Mouse (Mus musculus) B cell, adult 2 months (primary cell): ENCODE results near the gene Nckap5l.

Experiments
- DNase-seq, 2 experiments: peaks; one replicate each; pipeline ENCODE4 v3.0.0; 2022

Nckap5l gene

DNA sequence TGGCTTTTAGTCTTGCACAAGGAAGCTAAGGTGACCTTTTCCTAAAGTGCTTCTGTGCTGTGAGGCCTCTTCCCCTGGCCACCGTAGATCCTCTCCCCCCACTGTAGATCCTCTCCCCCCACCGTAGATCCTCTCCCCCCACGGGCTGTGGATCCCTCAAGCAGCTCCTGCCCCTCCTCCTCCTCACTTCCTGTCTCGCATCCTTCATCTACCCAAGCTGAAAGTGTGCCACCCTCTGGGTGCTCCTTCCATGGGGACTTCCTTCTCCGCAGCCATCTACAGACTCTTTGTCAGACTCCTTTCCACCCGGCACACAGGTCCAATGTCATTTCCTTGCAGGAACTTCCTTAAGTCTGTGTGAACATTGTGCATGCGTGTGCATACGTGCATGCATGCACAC, 27.2 kb downstream of the Nckap5l start:
- DNase-seq, result no peak

DNA sequence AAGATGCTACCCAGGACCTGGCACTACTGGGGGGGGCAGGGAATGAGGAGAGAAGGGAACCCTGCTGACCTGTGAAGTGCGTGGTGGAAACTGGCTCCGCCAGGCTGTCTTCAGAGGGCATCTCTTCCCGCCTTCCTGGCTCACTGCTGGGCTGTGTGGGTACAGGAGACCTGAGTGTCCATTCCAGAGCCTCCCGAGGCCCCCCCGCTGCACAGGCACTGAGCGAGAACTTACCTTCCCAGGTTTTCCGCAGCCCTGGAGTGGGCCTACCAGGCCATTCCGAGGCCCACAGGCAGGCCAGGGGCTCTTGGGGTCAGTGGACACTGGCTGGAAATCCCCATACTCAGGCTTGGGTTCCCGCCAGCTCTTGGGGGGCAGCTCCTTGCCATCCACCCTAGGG, 33.7 kb downstream of the Nckap5l start:
- DNase-seq, result no peak

DNA sequence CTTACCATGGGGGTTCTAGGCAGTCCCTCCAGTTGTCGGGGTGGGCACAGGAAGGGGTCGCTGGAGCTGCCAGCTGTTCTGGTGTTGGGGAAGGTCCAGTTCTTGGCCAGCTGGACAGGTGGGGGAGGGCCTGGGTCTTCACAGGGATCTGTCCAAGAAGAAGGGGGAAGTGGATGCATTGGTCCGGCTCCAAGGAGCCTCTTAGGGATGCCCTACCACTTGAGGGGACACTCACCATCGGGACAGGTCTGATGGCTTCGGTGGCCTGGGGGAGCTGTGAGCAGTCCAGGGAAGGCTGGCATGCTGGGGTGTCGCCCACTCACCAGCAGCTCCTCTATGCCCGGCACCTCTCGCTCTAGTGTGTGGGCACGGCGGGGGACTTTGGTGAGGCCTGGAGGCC, 34.4 kb downstream of the Nckap5l start:
- no peak for DNase-seq

DNA sequence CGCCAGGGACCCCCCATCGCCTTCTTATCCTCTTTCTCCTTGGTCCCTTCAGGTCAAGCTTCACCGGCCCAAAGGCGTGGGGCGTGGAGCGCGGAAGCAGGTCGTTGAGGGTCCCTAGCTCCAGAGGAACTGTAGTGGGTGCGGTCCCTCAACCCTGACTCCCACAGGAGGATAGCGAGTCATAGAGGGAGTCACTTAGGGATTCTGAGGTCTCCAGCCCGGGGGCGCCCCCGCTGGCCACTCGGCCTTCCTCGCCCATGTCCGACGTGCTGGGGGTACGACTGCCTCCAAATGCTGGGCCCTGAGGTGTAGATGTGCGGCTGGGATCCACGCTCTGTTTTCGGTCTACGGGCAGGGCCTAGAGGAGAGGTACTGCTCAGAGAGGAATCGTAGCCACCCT, 35.0 kb downstream of the Nckap5l start:
- no peak for DNase-seq

DNA sequence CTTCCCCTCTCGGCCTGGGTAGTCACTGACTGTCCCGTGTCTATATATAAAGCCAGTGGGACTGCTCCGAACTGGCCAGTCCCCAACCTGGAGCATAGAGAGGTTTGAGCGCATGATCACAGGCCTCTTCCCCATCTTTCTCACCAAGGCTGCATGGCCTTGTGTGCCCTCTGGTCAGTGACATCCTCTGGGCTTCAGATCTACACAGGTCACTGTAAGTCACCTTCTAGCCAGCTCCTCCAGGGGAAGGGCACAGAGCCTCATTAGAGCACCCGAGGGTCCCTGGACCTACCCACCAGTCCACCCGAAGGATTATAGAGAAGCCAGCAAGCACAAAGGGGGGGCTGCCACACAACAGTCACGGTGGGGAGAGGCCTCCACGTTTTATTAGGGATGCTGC, 35.9 kb downstream of the Nckap5l start:
- no peak for DNase-seq

DNA sequence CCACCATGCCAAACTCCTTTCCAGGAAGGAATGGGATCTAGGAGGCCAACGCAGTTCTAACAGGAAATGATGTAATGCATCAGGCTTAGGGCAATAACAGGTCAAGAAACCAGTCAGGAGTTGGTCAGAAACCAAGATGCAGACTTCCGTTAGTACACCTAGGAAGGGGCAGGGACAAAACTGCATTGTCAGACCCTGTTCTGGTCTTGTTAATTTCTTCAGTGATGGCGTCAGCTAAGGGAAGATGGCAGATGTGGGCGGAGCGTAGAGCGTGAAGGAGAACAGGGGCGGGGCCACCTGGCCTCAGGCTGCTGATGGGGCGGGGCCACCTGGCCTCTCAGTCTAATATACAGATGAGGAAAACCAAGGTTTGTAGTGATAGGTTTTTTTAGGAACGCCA, 36.4 kb downstream of the Nckap5l start:
- peak; percentile 64 to 66 for DNase-seq

DNA sequence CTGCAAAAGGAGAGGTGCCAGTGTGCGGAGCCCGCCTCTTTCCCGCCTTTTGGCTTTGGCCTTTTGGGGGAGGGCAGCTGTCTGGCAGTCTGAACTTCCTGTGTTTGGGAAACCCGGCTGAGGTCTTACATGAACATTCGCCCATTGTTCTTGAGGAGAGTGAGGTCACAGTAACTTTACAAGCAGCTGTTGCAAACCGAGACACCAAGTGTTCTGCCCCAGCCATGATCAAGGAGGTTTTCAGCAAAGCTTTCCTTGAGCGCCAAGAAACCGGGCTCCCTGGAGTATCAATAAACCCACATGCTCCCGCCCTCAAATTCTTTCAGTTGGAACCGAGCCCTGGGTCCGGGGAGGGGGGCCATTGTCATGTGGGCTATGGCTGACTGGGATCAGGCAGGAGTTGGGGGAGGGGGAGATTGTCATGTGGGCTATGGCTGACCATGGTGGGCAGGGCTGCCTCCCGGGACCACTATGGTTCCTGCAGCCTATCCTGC, 37.0 kb downstream of the Nckap5l start:
- DNase-seq, result no peak

DNA sequence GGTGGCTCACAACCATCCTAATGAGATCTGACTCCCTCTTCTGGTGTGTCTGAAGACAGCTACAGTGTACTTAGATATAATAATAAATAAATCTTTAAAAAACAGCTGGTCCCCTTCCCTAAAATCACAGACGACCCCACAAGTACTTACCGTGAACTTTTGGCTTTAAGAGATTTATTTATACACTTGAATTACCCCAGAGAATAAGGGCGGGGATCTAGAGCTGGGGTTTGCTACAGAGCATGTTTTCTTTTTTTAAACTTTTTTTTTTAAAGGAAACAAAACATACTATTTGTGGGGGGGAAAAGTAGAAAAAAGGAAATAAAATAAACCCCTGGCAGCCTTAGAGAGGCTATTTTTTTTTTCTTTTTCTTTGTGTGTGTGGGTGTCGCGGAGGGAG, 37.4 kb downstream of the Nckap5l start:
- DNase-seq, result no peak

DNA sequence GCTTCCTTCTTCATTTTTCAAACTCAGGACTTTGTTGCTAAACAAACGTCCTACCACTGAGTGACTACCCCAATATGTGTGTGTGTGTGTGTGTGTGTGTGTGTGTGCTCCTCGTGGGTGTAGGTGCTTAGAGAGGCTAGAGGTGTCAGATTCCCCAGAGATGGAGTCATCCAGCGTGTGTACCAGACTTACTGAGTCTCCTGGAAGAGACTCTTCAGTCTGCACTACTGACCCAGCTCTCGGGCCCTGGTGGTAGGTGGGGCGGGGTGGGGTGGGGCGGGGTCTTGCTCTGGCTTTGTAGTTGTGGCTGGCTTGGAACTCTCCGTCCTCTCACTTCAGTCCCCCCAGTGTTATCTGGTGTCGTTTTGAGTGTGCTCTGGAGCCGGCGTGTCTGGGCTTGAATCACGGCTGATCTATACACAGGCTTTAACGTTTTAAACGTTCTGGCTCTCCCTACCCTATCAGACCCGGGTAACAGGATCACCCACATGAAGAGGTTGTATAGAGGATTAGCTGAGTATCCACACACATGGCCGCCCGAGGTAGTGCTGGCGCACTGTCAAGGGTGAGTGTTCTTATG, 39.8 kb downstream of the Nckap5l start:
- DNase-seq, result no peak

DNA sequence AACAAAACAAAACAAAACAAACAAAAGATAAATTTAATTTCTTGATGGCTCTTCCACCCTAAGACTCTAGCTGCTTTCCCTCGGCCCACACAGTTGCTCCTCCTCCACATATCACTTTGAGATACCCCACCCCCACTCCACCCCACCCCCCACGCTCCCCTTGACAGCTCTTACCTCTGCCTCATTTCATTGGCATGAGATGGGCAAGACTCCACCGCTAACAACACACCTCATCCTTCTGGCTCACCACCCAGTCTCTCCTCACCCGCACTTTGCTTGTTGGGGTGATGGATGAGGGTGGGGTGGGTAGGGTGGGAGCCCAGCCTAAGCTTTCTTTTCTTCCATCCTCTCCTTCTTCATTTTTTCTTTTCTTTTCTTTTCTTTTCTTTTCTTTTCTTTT, 40.6 kb downstream of the Nckap5l start:
- no peak for DNase-seq

DNA sequence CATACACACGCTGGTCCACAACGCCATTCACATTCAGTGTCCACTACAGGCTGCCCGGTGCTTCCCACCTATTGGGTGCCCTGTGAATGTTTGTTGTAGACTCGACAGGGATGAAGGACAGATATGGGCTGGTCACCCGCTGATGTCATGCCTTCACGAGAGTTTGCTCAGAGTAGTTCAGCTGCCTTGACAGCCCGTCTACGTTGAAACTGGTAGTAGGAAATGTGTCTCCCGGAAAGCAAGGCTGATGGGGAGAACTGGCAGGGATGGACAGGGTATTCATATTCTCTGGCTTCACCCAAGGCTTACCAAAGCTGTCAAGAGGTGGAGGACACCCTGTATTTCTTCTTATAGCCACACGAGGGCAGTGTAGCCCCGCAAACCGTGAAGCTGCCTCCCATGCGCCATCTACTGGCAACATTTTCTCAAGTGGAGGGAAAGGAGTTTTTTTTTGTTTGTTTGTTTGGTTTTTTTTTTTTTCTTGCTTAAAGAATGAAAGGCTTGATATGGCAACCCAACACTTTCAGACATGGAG, 41.1 kb downstream of the Nckap5l start:
- DNase-seq, result peak; percentile 89 to 92

DNA sequence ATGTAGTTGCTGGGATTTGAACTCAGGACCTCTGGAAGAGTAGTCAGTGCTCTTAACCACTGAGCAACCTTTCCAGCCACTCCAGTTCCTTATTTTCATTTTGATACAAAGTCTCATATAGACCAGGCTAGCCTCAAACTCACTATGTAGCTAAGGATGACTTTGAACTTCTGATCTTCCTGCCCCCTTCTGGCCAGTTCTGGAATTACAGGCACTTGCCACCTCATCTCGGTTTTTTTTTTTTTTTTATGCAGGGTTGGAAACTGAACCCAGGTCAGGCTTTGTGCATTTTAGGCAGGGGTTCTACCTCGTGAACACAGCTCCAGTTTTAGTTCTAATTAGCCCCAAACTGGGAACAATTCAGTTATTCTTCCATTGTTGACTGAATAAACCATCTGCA, 41.8 kb downstream of the Nckap5l start:
- DNase-seq, result peak; percentile 82 to 83

DNA sequence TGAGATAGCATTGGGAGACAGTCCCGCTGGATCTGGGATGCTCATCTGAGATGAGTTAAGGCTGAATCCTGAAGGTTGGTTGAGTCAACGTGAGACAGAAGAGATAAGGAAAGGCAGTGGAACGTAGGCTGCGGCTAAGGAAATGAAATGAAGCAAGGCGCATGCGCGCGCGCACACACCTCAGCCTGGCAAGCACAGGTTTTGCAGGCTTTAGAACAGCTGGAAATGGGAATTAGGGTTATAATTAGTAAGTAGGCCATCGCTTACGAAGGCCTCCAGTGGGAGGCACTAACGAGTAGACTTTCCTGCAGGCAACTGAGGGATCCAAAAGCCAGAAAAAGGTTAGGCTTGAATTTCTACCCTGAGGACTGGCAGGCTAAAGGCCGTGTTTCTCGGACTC, 45.8 kb downstream of the Nckap5l start:
- no peak for DNase-seq

DNA sequence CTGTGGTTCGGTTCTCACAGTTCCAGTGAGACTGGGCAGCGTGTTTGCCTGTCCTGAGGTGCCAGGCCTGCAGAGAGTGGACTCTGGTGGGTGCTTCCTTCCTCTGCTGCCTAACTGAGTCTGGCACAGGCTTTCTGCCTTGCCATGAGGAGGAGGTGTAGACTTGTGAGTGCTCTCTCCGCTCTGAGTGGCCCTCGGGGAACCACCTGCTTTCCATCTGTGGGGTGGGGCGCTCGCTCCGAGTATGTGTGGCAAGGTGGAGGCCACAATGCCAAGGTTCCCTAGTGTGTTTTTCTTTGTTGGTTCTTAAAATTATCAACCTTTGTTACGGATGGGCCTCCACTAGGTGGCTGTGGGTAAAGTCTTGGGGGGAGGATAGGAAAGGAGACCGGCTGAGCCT, 48.7 kb downstream of the Nckap5l start:
- DNase-seq, result no peak

DNA sequence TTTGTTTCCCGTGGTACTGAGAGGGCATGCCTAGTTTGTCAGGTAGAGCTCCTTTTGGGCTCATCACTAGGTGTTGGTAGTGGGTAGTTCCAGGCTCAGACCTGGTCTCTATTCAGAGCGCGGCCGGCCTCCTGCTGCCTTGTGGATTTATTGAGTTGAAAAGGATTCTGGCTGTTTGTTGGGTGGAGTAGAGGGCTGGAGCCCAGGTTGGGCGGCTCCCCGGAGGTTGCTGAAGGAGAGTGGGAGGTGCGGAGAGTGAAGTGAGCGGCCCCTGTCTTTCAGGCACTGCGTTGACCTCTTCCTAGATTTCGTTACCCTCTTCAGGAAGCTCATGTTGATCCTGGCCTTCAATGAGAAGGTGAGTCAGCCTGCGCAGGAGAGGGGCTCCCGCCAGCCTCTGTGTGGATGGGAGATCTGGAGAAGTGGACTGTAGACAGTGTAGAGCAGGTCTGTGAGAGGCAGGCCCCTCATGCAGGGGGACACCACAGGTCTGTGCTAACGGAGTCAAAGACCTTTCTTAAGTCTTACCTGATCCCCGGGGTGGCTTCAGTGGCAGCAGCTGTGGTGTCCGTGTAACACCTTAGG, 50.5 kb downstream of the Nckap5l start:
- DNase-seq, result no peak

DNA sequence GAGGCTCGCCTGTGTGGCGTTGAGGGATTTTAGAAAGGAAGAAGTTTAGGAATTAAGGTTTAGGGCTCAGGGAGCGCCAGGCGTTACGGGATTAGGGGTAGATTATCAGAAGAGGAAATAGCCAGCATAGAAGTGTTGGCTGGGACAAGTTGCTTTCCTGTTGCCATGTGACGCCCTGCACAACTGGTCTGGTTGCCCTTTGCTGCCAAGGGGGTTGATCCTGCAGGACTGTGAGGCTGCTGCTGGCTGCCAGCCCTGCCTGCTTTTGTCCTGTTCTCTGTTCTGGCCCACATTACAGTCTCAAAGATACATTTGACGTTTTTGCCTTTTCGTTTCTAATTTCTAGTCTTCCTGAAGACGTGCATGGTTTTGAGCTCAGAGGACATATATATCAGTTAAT, 52.4 kb downstream of the Nckap5l start:
- no peak for DNase-seq

DNA sequence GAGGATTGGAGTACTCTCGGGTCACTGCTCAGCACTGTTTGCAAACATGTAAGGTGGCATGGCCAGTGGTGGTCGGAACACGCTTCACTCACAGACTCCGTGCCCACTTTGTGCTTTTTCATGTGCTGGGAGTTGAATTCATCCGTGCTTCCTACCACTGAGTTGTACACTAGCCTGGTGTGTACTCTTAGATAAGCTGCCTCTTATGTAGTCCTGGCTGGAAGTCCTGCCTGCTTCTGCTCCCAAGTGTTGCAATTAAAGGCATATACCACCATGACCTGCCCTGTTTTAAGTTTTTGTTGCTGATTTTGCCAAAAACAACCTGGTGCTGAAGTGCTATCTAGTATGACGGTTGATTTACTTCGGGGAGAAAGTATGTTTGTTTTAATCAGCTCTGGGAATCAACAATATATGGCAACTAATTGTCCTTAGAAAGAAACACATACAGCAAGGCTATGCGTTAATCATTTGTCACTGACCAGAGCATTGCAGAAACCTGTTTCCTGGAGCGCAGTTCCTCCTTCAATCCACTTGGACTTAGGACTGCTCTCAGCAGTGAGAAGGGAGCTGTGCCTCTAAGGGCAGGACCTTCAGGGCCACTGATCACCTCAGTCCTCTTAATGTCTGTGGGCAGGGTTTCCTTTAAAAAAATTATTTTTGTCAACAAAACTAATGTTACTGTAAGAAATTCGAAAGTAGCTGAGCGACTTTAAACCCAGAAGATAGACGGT, 54.2 kb downstream of the Nckap5l start:
- no peak for DNase-seq

DNA sequence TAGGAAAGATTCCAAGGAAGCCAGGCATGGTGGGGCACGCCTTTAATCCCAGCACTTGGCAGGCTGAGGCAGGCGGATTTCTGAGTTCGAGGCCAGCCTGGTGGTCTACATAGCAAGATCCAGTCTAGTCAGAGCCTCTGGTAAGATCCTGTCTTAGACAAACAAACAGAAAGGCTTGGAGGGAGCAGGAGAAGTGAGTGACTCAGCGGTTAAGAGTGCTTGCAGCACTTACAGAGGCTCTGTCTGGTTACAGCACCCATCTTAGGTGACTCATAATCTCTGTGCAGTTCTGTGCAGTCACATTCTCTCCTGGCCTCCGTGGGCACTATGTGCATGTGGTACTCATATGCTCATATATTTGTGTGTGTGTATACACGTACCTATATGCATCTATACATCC, 56.9 kb downstream of the Nckap5l start:
- no peak for DNase-seq

DNA sequence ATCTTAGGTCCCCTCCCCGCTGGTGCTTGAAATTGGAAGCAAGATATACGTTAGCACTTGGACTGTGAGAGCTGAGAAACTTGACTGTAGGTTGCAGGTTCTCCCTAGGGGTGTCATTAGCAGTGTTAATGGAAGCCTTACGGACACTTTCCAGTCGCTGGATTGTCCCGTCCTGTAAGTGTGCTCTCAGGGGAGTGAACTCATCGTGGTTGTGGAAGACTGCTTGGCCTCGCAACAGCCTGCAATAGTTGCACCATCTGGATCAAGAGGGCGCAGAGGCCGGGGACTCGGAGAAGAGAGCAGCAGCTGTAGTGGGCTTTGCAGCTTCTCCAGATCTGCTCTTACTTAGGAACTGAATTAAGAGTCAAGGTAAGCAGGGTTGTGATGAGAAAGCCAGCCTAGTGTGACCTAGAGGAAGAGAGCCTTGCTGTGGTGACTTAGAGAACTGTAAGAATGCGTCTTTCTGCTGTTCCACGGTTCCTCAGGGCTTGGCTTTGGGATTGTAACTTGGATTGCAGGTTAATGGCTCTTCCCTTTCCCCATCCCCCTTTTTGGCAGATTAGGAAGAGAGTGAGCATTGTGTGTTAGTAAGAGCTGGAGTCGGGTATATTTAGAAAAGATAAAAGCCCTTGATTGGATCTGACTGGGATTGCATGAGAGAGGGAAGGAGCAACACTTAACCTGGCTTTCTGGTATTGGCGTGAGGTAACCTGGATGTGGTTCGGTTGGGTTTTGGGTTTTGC, 57.9 kb downstream of the Nckap5l start:
- DNase-seq, result no peak

DNA sequence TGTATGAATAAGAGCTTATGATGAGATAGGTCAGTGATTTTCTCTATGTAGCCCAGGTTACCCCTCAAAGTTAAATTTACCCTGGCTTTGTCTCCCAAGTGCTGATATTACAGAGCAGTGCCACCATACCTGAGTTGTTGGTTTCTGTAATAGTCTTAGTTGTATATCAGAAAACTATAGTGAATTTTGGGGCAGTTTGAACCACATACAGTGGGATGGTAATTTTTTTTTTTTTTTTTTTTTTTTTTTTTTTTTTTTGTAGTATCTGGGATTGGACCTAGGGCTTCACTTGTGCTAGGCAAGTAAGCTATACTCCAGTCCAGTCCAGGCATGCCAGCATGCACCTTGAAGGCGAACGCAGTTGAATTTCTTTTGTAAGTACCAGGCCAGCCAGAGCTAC, 59.9 kb downstream of the Nckap5l start:
- no peak for DNase-seq

DNA sequence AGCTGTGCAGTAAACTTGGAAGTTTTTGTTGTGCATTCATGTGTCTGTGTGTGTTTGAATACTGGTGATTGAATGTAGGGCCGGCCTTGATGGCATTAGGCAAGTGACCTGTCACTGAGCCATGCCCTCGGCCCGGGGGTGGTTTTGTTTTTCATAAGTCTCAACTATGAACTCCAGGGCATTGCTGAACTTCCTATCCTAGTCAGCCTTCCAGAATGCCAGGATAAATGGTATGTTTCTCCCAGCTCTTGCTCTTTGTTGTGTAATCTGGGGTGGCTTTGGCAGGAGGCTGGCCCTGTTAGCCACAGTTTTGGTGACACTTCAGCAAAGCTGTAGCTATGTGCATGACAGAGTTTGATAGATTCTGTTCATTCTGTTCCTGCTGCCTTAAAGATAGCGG, 60.7 kb downstream of the Nckap5l start:
- DNase-seq, result no peak

DNA sequence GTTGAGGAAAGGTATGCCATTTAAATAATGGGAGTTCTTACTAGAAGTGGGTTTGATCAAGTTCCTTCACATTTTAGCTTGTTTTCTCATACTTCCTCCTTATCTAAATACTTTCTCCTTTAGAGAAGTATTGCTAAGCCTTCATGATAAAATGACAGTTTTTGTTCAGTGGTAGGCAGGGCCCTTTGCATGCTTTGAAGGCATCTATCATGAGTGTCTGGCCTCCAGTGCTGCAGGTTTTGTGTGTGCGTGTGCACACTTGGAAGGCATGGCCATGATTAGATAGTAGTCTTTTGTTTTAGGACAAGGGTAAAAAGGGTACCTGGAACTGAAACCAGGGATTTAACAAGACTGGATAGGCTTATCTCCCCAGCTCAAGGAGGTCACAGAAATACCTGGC, 61.1 kb downstream of the Nckap5l start:
- no peak for DNase-seq
